Mouse (Mus musculus) embryonic fibroblast, embryonic 13.5 days (primary cell): ENCODE data around the gene Cdc27.

Experiments used
- CTCF ChIP-seq: IDR thresholded peaks from 2 replicates; pipeline ENCODE4 v1.5.1; 2011; ENCODE audit warnings: mild to moderate bottlenecking, control low read depth, low read length, moderate library complexity, borderline replicate concordance; ENCODE audit not compliant: insufficient read depth
- POLR2A ChIP-seq: IDR thresholded peaks from 2 replicates; pipeline ENCODE4 v1.6.1; 2011; ENCODE audit warnings: low read depth, mild to moderate bottlenecking, control low read depth, low read length, moderate library complexity

- TF ChIP-seq CTCF (no peak), POLR2A (no peak)
These were observed 22.1 kb upstream of the Cdc27 start for GRCm38 (mm10) chr11:104572566-104572965.
